Mouse (Mus musculus) forebrain, embryonic 12.5 days (tissue): ENCODE results near the gene Glis2. TPM values are rescaled to one million over a fixed set of nuclear protein-coding genes. Genes with fewer than 3 reads are reported as not detected.

ENCODE experiments used
- polyA plus RNA-seq: library from polyadenylated mRNA; unstranded; fragments of >200 nt; fragmentation: Nextera tagmentation; extraction: Ambion mirVana; gene quantifications from 2 replicates; pipeline ENCODE4 v1.2.1, GENCODE M21; 2016

Glis2 gene
- polyA plus RNA-seq, 1 experiment from 2014 or later, result 22.0 TPM

Other genes with a start within 250 kb of the Glis2 start
- 1.4 and 1.8 TPM in 2 replicates for gene Adcy9, start 174.2 kb upstream of the Glis2 start, polyA plus RNA-seq
- gene Srl, start 52.9 kb upstream of the Glis2 start, polyA plus RNA-seq, result 27.6 and 30.7 TPM in 2 replicates
- 20.9 and 22.6 TPM in 2 replicates for gene Tfap4, start 34.9 kb upstream of the Glis2 start, polyA plus RNA-seq
- 114 TPM in 2 replicates for gene Pam16, start 30.3 kb downstream of the Glis2 start, polyA plus RNA-seq
- 5.2 and 6.8 TPM in 2 replicates for gene Vasn, start 45.2 kb downstream of the Glis2 start, polyA plus RNA-seq
- 51.4 and 58.0 TPM in 2 replicates for gene Dnaja3, start 45.3 kb downstream of the Glis2 start, polyA plus RNA-seq
- gene Coro7, start 85.1 kb downstream of the Glis2 start, polyA plus RNA-seq, result 13.5 and 18.5 TPM in 2 replicates
- 167 and 170 TPM in 2 replicates for gene Nmral1, start 124.6 kb downstream of the Glis2 start, polyA plus RNA-seq
- 70.7 and 73.5 TPM in 2 replicates for gene Hmox2, start 131.6 kb downstream of the Glis2 start, polyA plus RNA-seq
- gene Cdip1, start 195.6 kb downstream of the Glis2 start, polyA plus RNA-seq, result 96.5 and 97.1 TPM in 2 replicates
- 0.44 and 0.54 TPM in 2 replicates for gene 4930562C15Rik, start 240.7 kb downstream of the Glis2 start, polyA plus RNA-seq